Mouse (Mus musculus) brown adipose tissue, adult 24 weeks (tissue): Measurements from ENCODE around the gene Tec. TPM values are rescaled to one million over a fixed set of nuclear protein-coding genes. Genes with fewer than 3 reads are reported as not detected.

Experiments used
- H3K27ac ChIP-seq: fragments of 200-500 bp; replicated peaks from 2 replicates; pipeline ENCODE4 v1.5.1; 2012; ENCODE audit warnings: low read depth, mild to moderate bottlenecking, low read length
- H3K4me1 ChIP-seq: fragments of 200-500 bp; 2 replicates; pipeline ENCODE4 v1.6.1; 2012; ENCODE audit warnings: low read length, mixed read lengths; ENCODE audit not compliant: control insufficient read depth, insufficient read depth, insufficient read length
- H3K4me3 ChIP-seq: fragments of 200-500 bp; 2 replicates; pipeline ENCODE4 v1.5.1; 2012; ENCODE audit warnings: low read depth, mild to moderate bottlenecking, low read length, moderate library complexity; ENCODE audit not compliant: insufficient read depth
- polyA plus RNA-seq: library from polyadenylated mRNA; stranded (reverse); fragments of >200 nt; gene quantifications from 2 replicates; pipeline ENCODE4 v1.2.4, GENCODE M21; 2012; ENCODE audit not compliant: missing spikeins, insufficient read depth, insufficient read length

Gene Tec
- polyA plus RNA-seq, 1 experiment = 1.4 TPM

DNA sequence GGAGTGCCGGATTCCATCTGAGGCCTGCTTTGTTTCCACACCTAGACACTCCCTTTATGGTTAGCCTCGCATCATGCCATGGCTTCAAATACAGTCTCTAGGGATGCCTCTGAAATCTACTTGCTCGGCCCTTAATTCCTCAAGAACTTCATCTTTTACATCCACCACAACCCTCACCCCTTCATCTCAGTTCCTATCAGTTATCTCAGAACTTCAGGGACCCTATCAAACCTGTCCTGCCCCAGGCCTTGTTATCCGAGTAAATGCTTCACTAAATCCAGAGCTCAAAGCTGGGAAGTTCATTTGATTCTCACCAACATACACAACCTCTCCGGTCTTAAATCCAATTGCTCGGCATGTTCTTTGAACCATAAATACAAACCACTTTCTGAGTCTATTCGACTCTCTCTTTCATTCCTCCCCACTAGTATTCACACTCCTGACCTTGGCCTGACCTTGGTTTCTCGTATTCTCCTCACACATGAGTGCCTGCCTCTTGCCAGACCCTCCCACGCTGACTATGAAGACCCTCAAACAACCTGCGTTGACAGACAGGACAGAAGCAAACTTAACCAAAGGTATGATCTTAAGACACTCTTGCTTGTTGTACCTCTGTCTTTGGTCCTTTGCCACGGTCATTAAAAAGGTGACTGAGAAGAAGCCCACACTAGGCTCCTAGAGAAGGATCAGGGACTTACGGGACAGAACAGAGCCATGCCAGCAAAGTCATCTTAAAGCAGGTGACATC, 17.2 kb downstream of the Tec start:
- Histone ChIP-seq H3K4me1 (peaks cover 2% of the 10 kb centered on the region; the same call in 1 of the 2 replicates), H3K27ac (no peak overlapping the region), H3K4me3 (no peak overlapping the region)

DNA sequence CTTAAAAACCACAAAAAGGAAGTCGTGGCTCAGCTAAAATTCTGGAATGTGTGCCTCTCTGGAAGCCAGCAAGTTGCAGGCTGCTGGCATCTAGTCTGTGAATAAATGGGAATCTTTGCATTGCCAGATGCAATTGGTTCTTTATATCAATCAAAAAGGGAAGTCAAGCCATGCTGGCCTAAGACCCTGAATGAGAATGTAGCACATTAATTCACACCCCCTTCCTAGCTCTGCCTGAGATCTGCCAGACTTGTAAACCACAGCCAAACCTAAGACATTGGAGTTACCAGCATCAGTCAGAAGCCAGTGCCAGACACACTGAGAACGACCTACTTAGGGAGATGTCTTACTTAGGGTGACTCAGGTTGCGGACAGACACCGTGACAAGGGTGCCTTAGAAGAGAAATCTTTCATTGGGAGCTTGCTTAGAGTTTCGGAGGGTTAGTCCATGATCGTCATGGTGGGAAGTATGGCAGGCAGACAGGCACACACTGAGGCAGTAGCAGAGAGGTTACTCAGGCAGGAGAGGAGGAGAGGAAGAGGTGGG, 19.3 kb downstream of the Tec start:
- Histone ChIP-seq H3K27ac (no peak overlapping the region), H3K4me3 (no peak overlapping the region), H3K4me1 (peaks cover 2% of the 10 kb centered on the region; the same call in 1 of the 2 replicates)

DNA sequence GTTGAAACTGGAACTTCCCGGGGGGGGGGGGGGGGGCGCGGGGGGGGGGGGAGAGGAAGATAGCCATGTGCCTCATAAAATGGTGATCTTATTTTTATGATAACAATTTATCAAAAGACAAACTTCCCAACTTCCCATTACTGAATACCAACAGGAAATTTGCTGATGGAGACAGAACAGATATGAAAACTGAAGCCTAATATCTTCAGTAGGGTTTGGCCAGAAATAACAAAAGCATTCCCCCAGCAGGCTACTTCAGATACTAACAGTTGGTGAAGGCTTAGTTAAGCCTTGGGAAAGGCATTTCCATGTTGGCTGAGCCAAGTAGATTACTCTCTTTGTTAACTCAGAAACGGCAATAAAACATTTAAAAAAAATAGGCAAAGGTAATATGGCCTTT, 21.6 kb downstream of the Tec start:
- Histone ChIP-seq H3K4me3 (no peak overlapping the region), H3K27ac (no peak overlapping the region), H3K4me1 (peaks cover 2% of the 10 kb centered on the region; the same call in 1 of the 2 replicates)

DNA sequence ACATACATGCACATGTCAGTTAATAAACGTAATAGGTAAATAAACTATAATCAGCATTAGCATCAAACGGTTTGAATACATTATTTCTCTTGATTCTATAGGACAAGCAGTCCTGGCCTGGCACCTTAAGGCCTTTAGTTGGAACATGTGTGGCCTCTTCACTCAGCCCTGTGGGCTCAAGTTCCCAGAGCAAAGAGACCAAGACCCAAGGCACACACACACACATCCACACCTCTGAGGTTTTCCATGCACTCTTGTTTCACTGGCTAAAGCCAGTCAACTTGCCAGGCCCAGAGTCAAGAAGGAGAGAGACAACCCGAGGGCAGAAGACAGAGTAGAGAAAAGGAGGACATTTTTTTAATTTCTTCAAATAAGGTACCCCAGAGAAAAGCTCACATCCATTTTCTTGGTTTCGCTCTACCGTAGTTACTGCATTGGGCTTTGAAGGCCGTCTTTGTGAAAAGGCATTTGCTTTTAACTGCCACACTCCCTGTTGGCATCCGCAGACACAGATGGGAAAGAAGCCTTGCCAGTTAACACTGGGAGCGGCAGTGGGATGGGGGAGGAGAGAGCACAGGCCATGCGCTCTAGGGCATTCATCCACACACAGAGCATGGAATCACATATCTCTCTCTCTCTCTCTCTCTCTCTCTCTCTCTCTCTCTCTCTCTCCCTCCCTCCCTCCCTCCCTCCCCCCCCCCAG, 22.2 kb downstream of the Tec start:
- no peak overlapping the region for H3K4me3 ChIP-seq
- no peak overlapping the region for H3K27ac ChIP-seq
- peaks cover 2% of the 10 kb centered on the region; the same call in 1 of the 2 replicates for H3K4me1 ChIP-seq

GRCm38 (mm10) chr5:72844776-72845495, 23.3 kb downstream of the Tec start:
- H3K27ac ChIP-seq = no peak overlapping the region

DNA sequence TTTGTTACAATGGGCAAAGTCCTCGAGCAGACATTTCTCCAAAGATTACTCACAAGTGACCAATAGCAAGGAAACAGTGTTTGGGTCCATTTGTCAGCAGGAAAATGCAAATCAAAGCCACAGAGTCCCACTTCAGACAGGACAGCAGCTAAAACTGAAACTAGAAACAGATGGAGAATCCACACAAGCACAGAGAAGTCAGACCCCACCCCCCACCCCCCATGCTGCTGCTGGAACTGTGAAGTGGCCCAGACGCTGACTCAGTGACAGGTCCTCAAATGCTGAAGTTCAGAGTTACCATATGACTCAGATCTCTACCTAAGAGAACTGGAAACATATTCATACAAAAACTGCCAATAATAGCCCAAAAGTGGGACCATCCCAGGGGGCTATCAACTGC, 24.0 kb downstream of the Tec start:
- Histone ChIP-seq H3K4me1 (peaks cover 2% of the 10 kb centered on the region; the same call in 1 of the 2 replicates), H3K4me3 (no peak overlapping the region), H3K27ac (no peak overlapping the region)

More at GRCm38 (mm10) chr5:72844776-72845495, 23.3 kb downstream of the Tec start:
- H3K4me3 ChIP-seq = no peak overlapping the region
- peaks cover 2% of the 10 kb centered on the region; the same call in 1 of the 2 replicates for H3K4me1 ChIP-seq

DNA sequence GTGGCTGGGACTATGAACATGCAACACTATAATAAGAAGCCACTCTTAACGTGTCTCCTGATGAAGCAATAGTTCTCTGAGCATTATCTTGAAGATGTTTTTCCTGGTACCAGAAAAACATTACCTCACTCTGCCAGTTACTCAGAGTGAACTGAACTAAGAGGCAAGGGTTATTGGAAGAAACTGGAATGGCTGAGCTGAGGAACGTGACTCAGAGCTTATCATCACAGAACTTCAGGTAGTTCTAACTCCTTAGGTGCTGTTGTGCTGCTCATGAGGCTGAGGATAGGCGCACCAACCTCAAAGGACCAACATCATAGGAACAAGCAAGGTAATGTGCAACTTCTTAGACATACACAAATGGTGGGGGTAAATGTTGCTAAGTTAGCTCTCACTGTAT, 28.6 kb downstream of the Tec start:
- Histone ChIP-seq H3K4me1 (no peaks in the 10 kb centered on the region), H3K4me3 (no peak overlapping the region), H3K27ac (no peak overlapping the region)

DNA sequence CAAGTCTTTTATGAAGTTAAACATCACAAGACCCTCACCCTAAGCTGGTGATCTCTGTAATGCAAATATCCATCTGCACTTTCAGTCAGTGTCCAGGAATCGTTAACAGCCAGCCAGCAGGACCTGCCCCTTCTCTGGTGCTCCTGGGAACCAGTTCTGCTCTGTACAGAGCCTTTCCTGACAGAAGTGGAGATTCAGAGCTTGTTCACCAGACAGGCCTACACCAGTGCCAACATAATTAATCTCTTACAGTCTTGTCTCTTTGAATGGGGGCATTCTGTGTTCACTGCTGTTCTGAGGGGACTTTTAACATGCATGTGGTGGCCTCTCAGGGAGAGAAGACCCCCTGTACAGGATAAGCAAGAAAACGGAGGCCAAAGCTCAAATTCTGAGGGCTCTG, 29.3 kb downstream of the Tec start:
- Histone ChIP-seq H3K4me3 (no peak overlapping the region), H3K4me1 (no peaks in the 10 kb centered on the region), H3K27ac (no peak overlapping the region)

DNA sequence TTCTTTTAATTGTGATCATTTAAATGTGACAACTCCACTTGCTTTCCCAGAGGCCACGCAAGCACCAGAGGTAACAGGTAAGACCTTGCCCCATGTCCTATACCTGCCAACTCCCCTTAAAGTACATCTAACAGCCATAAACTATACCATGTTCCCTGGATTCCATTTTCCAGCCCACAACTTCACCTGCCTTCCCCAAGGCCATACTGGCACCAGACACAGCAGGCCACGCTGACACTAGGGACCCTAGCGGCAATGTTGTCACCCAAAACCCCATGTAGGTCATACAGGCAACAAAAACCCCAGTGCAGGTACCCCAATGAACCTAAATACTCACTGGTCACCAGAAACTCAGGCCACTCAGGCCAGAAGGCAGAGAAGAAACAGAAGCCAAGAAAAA, 32.6 kb downstream of the Tec start:
- peaks cover 4% of the 10 kb centered on the region; the same call in 1 of the 2 replicates for H3K4me1 ChIP-seq
- H3K4me3 ChIP-seq = no peak overlapping the region
- no peak overlapping the region for H3K27ac ChIP-seq

- Histone ChIP-seq H3K27ac (no peak overlapping the region), H3K4me3 (no peak overlapping the region), H3K4me1 (peaks cover 10% of the 10 kb centered on the region; the same call in 1 of the 2 replicates)
Observed at GRCm38 (mm10) chr5:72832904-72833765, 35.1 kb downstream of the Tec start.

- H3K4me1 ChIP-seq = peaks cover 10% of the 10 kb centered on the region; the same call in 1 of the 2 replicates
- no peak overlapping the region for H3K27ac ChIP-seq
- H3K4me3 ChIP-seq = no peak overlapping the region
Observed at GRCm38 (mm10) chr5:72832191-72832590, 36.1 kb downstream of the Tec start.

DNA sequence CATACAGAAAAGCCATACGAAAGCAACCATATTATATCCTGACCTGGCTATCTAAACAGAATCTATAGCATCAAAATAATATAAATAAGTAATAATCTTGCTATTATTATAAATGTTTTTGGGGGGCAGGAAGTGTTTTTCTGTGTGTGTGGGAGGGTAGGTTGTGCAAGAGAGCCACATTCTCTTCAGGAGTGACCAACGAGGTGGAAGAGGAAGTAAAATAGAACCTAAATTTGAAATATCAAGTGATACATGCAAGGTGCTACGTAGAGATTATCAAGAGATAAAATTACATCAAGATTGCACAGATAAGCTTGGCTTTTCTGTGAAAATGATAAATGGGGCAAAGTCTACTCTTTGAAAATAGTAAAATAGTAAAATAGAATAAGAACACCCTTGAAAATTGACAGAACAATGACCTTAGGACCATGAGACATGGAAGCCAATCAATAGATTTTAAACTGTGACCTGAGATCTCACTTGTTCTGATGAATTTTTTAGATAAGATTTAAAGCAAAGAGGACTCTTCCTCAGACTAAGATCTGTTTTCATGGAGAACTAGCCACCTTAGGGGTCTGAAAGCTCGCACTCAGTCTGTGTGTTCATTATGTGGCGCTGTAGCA, 37.2 kb downstream of the Tec start:
- Histone ChIP-seq H3K4me3 (no peak overlapping the region), H3K4me1 (peaks cover 10% of the 10 kb centered on the region; the same call in 1 of the 2 replicates), H3K27ac (no peak overlapping the region)

DNA sequence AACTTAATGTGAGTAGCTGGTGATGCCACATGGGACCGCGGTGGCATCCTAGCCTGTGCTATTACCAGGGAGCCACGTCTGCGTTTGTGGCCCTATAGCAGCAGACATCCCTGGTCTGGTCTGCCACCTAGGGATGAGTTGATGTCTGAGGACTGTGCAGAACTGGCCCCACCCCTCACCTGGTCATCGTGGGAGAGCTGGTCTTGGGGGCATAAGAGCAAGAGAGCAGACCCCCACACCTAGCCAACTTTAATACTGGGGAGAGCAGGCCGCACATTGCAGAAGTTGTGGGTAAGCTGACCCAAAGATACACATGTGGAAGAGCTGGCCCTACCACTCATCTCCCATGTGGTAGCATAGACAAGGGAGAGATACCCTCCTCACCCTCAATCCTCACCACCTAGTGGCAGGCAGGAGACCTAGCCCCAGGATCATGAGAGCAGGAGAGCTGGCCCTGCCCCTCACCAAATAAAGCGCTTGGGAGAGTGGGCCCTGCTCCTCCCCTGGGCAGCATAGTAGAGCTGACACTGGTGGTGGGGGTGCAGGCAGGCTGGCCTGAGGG, 38.7 kb downstream of the Tec start:
- peaks cover 10% of the 10 kb centered on the region; the same call in 1 of the 2 replicates for H3K4me1 ChIP-seq

GRCm38 (mm10) chr5:72828401-72828800, 39.9 kb downstream of the Tec start:
- no peak overlapping the region for H3K4me3 ChIP-seq
- H3K27ac ChIP-seq = no peak overlapping the region
- peaks cover 8% of the 10 kb centered on the region; the same call in 1 of the 2 replicates for H3K4me1 ChIP-seq

More for the DNA sequence above, 38.7 kb downstream of the Tec start:
- no peak overlapping the region for H3K4me3 ChIP-seq
- no peak overlapping the region for H3K27ac ChIP-seq
